Mouse (Mus musculus) testis, adult 2 months (tissue): ENCODE measurements around the gene Fev. TPM values are rescaled to one million over a fixed set of nuclear protein-coding genes. Genes with fewer than 3 reads are reported as not detected.

Source experiments
- H3K27ac ChIP-seq: fragments of 200-500 bp; 2 replicates; pipeline ENCODE4 v1.5.1; 2012; ENCODE audit warnings: low read depth, low read length; ENCODE audit not compliant: control insufficient read depth, insufficient read depth
- H3K27me3 ChIP-seq: fragments of 200-500 bp; 2 replicates; pipeline ENCODE4 v1.6.1; 2012; ENCODE audit warnings: mild to moderate bottlenecking, low read length, moderate library complexity; ENCODE audit not compliant: control insufficient read depth, insufficient read depth
- H3K36me3 ChIP-seq: fragments of 200-500 bp; 2 replicates; pipeline ENCODE4 v1.6.1; 2012; ENCODE audit warnings: mild to moderate bottlenecking, low read length; ENCODE audit not compliant: control insufficient read depth, insufficient read depth
- H3K4me1 ChIP-seq: fragments of 200-500 bp; 2 replicates; pipeline ENCODE4 v1.6.1; 2012; ENCODE audit warnings: low read length; ENCODE audit not compliant: control insufficient read depth, insufficient read depth
- H3K4me3 ChIP-seq: fragments of 200-500 bp; 2 replicates; pipeline ENCODE4 v1.5.1; 2012; ENCODE audit warnings: low read depth, mild to moderate bottlenecking, low read length, moderate library complexity, mixed read lengths; ENCODE audit not compliant: control insufficient read depth
- CTCF ChIP-seq: fragments of 200-500 bp; IDR thresholded peaks from 2 replicates; pipeline ENCODE4 v1.5.1; 2012; ENCODE audit warnings: low read depth, mild to moderate bottlenecking, inconsistent platforms, low read length, moderate library complexity; ENCODE audit not compliant: control insufficient read depth, insufficient read depth, insufficient replicate concordance
- POLR2A ChIP-seq: fragments of 200-500 bp; IDR thresholded peaks from 2 replicates; pipeline ENCODE4 v1.6.1; 2012; ENCODE audit warnings: low read depth, mild to moderate bottlenecking, inconsistent platforms, low read length, moderate library complexity; ENCODE audit not compliant: control insufficient read depth
- polyA plus RNA-seq: library from polyadenylated mRNA; depleted of rRNA; stranded (reverse); fragments of >200 nt; gene quantifications from 2 replicates; pipeline ENCODE4 v1.2.3, GENCODE M21; 2012; rRNA removed

Fev gene
- polyA plus RNA-seq, 1 experiment, result 3.1 TPM

DNA sequence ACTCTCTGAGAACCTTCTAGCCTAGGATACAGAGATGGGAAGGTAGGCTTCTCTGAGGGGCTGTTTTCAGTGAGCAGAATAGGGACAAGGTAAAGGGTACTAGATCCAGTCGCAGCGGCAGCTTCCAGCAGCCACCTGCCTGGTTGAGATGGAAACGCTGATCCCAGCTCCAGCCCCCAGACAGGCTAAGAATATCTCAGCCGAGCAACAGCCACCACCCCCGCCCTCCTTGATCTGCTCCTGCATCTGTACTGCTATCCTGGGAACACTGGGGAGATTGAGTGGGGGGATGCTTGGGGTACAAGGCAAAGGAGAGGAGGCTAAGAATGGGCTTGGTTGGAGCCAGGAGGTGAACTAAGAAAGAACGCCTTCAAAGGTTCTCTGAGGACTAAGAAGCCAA lies 35.0 kb downstream of the Fev start:
- no peak overlapping the region for H3K27ac ChIP-seq
- no peaks in the 10 kb centered on the region for H3K36me3 ChIP-seq
- H3K4me3 ChIP-seq, result no peak overlapping the region
- TF ChIP-seq CTCF, result no peak
- TF ChIP-seq POLR2A, result no peak
- peaks cover 3% of the 10 kb centered on the region; the same call in 1 of the 2 replicates for H3K27me3 ChIP-seq
- peaks cover 10% of the 10 kb centered on the region for H3K4me1 ChIP-seq

DNA sequence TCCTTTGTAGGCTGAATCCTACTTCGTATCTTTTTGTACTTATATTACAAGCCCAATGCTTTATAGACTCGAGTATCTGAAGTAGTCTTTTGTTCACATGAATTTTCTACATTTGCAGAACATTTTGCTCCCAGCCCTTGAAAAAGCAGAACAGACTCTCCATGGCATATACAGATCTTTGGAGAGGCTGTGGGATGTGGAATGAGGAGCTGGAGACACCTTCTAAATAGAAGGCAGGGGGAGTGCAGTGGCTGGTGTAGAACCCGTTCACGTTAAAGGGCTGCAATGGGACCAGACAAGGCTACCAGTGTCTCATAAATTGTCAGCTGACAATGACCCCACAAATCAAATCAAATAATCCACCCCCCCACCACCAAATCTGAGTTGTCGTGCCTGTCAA lies 36.3 kb downstream of the Fev start:
- H3K4me1 ChIP-seq, result 0 out of 2 replicates have a peak, but pooled peaks cover 2% of the 10 kb centered on the region
- H3K27ac ChIP-seq, result no peak overlapping the region
- no peak for TF ChIP-seq CTCF
- TF ChIP-seq POLR2A, result no peak
- no peaks in the 10 kb centered on the region for H3K36me3 ChIP-seq
- H3K27me3 ChIP-seq, result no peaks in the 10 kb centered on the region
- no peak overlapping the region for H3K4me3 ChIP-seq

DNA sequence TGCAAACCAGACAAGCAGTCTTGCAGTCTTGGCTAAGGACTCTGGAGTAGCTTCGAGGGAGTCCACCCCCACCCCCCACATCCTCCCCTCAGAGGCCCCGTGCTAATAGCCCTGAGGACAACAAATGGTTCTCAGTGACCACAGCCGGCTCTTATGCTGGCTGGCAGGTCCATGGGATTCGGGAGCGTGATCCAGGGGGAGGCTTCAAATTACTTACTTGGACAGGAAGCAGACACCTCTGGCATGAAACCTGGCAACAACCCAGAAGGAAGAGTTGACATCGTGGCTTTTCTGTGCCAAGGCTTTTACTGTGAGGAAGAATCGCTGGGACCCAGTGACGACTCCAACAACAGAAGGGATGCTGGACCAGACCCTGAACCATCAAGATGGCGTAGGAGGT lies 38.9 kb downstream of the Fev start:
- Histone ChIP-seq H3K36me3 (no peaks in the 10 kb centered on the region), H3K4me3 (no peak overlapping the region), H3K27ac (no peak overlapping the region), H3K27me3 (no peaks in the 10 kb centered on the region), H3K4me1 (0 out of 2 replicates have a peak, but pooled peaks cover 2% of the 10 kb centered on the region)
- no peak for TF ChIP-seq POLR2A
- no peak for TF ChIP-seq CTCF

DNA sequence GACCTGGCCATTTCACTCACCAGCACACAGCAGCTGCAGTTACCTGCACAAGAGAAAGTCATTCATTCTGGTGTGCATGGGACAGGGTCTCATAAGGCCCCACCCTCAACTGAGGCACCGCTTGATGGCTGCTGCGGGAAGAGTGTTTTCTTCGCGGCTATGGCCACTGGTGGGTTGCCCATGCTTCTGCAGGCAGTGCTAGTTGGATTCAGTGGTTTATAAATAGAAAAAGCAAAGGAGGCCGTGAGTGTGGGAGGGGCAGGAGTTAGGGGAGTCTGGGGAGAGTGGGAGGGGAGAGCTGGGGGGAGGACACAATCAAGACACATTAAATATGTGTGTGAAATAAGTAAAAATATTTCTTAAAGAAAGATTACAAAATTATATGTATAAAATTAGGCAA lies 42.1 kb downstream of the Fev start:
- Histone ChIP-seq H3K4me3 (no peak overlapping the region), H3K27ac (no peak overlapping the region), H3K36me3 (no peaks in the 10 kb centered on the region), H3K27me3 (no peaks in the 10 kb centered on the region), H3K4me1 (0 out of 2 replicates have a peak, but pooled peaks cover 2% of the 10 kb centered on the region)
- TF ChIP-seq CTCF (no peak), POLR2A (no peak)

DNA sequence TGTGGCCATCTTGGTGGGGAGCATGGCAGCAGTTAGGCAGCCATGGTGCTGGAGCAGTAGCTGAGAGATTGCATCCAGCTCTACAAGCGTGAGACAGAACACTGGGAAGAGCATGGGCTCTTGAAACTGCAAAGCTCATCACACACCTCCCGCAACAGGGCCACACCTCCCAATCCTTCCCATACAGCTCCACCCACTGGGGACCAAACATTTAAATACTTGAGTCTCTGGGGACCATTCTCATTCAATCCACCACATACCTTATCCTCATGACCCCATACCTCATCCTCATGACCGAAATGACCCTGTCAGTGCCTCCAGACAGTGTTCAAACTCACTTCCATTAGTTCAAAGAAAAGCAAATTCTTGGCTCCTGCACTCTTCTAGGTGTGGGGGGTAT lies 52.0 kb downstream of the Fev start:
- Histone ChIP-seq H3K27me3 (no peaks in the 10 kb centered on the region), H3K27ac (no peak overlapping the region), H3K36me3 (no peaks in the 10 kb centered on the region), H3K4me1 (no peaks in the 10 kb centered on the region), H3K4me3 (no peak overlapping the region)
- TF ChIP-seq POLR2A (no peak), CTCF (no peak)

Other genes starting within 250 kb of the Fev start
- 67.6 and 77.9 TPM in 2 replicates for gene Ttll4, start 223.7 kb downstream of the Fev start, polyA plus RNA-seq
- 6.3 and 9.0 TPM in 2 replicates for gene Cyp27a1, start 171.8 kb downstream of the Fev start, polyA plus RNA-seq
- gene Prkag3, start 136.2 kb downstream of the Fev start, polyA plus RNA-seq, result 0.44 and 0.53 TPM in 2 replicates
- 11.2 and 13.4 TPM in 2 replicates for gene Wnt6, start 113.5 kb downstream of the Fev start, polyA plus RNA-seq
- gene Wnt10a, start 93.9 kb downstream of the Fev start, polyA plus RNA-seq, result 0.16 and 0.23 TPM in 2 replicates
- gene Cdk5r2, start 30.5 kb downstream of the Fev start, polyA plus RNA-seq, result 0.06 and 0.07 TPM in 2 replicates
- 1.8 and 2.0 TPM in 2 replicates for gene Cryba2, start 7.7 kb upstream of the Fev start, polyA plus RNA-seq
- 204 and 212 TPM in 2 replicates for gene Cfap65, start 50.2 kb upstream of the Fev start, polyA plus RNA-seq
- gene Ihh, start 66.3 kb upstream of the Fev start, polyA plus RNA-seq, result 0.43 and 0.94 TPM in 2 replicates
- gene Nhej1, start 239.8 kb upstream of the Fev start, polyA plus RNA-seq, result 7.7 and 7.9 TPM in 2 replicates
- not detected in 2 replicates for gene Slc23a3, start 248.5 kb upstream of the Fev start, polyA plus RNA-seq